Mouse (Mus musculus) mouse embryonic stem cell (cell line): ENCODE results near the gene Sult1a1.

Experiments
- in situ Hi-C, 2 experiments: fragments of 300-500 bp; cut with MboI; formaldehyde crosslinking; loops; 1 replicate in 1 of 2; 3 replicates in 1 of 2; pipeline ENCODE4 v1.14.3; 2019 to 2020; ENCODE audit warnings: low sequenced_read_pairs in 2 of 2, low pct_unique_long_range_greater_than_20kb in 1 of 2, mixed read lengths in 1 of 2; ENCODE audit not compliant: unreplicated experiment in 1 of 2

Gene Sult1a1

GRCm38 (mm10) chr7:126676207-126676606, at the start of gene Sult1a1:
TSS of gene Sult1a1 (minus strand) at chr7:126676432.
- in situ Hi-C loops: no loop called here

DNA sequence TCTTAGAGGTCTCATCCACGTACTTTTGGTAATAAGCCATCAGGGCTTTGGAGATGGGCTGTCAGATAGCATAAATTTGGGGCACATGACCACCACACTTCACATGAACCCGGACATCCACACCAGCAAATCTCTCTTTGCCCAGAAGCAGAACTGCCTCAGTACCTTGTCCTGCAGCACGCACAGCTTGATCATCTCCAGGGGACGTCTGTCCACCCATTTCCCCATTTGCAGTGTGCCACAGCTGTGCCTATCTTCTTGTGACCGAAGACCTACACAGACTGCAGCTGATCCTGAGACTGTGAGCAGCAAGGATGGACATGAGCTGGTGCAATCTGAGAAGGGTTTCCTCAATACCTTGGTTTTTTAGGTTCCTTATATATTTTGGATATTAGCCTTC, 49.4 kb upstream of the Sult1a1 start:
- in situ Hi-C loops: no loop called here

DNA sequence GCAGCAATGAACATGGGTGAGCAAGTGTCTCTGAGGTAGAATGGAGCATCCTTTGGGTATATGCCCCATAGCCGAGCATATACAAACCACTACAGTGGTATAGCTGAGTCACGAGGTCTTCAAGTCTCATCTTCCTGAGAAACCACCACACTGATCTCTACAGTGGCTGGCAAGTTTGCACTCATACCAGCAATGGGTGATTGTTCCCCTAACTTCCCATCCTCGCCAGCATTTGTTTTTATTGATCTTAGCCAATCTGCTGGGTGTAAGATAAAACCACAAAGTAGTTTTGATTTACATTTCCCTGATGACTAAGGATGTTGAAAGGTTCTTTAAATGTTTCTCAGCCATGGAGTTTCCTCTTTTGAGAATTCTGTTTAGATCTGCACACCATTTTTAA, 48.8 kb upstream of the Sult1a1 start:
- in situ Hi-C loops: no loop called here

- in situ Hi-C loops: no loop called here
These were observed 45.4 kb upstream of the Sult1a1 start for GRCm38 (mm10) chr7:126721635-126722034.

- in situ Hi-C loops: no loop called here
These were observed 42.6 kb upstream of the Sult1a1 start for GRCm38 (mm10) chr7:126718787-126719337.

DNA sequence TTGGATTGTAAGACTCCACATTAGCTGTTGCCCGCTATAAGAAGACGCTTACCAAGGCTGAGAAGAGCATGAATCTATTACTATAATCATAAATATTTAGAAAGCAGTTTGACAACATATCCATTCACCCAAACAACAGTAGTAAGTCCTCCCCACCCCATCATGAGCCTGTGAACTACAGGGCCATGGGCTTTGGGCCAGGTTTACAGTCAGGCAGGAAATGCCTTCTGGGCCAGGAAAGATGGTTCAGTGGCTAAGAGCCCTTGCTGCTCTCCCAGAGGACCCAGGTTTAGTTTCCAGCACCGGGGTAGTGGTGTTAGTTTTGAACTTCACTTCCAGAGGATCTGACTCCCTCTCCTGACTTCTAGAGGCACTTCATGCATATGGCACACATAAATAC, 41.3 kb upstream of the Sult1a1 start:
- in situ Hi-C loops: no loop called here

DNA sequence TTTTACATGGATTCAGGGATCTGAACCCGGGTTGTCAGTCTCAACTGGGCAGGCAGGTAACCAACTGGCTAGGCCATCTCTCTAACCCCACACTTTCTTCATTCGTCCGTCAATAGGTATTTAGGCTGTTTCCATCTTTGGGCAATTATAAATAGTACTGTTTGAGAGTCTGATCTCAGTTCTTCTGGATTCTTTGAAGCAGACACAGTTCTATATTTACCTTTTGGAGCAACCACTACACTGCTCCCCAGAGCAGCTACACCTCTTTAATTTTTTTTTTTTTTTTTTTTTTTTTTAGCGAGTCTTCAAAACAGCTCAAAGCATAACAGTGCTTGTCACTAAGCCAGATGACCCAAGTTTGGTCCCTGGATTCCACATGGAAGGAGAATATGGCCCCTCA, 39.4 kb upstream of the Sult1a1 start:
- in situ Hi-C loops: no loop called here

DNA sequence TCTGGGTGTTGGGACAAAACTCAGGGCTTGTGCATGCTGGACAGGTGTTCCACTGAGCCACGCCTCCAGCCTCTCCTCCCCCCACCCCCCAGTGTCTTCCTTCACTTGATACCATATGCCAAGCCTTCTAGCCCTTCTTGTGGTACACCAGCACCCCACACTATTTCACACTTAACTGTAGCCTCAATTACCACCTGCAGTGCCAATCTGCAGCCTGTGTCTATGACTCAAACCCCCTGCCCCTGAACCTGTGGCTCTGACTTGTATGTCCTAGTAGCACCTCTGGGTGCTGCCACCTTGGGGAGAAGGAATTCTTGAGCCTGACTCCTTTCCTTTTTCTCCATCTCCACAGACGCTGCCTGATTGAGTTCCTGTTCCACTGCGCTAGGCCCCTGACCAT, 35.7 kb upstream of the Sult1a1 start:
- in situ Hi-C loops: no loop called here

GRCm38 (mm10) chr7:126710266-126710665, 34.0 kb upstream of the Sult1a1 start:
- in situ Hi-C loops: no loop called here

GRCm38 (mm10) chr7:126708175-126708952, 32.1 kb upstream of the Sult1a1 start:
- in situ Hi-C loops: no loop called here

GRCm38 (mm10) chr7:126707442-126708174, 31.4 kb upstream of the Sult1a1 start, which contains the start of gene Coro1a:
TSS of gene Coro1a (minus strand) at chr7:126707787.
- in situ Hi-C loops: no loop called here

- in situ Hi-C loops: no loop called here
These were observed 28.1 kb upstream of the Sult1a1 start for GRCm38 (mm10) chr7:126704121-126704980.

- in situ Hi-C loops: no loop called here
These were observed 27.5 kb upstream of the Sult1a1 start for GRCm38 (mm10) chr7:126703757-126704077.

DNA sequence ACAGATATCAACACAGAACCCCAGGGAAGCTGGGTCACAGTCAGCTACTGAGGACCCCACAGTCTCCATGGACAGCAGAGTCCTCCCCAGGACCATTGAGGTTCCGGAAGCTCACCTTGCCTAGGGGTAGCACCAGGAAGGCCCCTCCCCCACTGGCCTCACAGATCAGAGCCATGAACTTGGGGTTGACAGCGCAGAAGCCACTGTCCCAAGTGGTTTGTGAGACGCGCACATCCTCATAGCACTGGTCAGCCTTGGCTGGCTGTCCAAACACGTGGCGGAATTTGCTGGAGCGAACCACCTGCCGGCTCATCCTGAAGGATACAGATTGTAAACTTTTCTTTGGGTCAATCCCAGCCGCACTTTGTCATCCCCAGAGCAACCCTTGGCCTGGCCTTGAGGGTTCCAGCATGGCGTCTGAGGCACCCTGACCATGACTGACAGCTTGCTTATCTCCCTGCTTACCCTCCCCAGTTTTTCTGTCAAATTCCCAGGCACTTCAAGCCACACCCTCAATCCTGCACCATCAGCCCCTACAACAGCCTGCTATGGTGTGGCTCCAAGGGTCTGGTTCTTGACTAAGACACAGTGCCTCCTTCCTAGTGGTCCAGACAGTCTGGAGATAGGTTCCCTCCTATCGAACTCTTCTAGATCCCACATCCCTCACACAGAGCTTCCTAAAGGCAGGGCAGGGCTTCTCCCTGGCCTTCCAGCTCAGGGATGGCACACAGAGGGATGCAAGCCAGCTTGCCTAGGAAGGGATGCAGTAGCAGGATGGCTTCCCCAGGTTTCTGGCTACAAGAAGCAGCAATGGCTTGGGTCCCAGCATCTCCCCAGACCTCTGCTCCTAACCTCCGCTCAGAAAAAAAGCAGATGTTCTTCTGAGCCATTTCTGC, 26.9 kb upstream of the Sult1a1 start:
- in situ Hi-C loops: no loop called here

DNA sequence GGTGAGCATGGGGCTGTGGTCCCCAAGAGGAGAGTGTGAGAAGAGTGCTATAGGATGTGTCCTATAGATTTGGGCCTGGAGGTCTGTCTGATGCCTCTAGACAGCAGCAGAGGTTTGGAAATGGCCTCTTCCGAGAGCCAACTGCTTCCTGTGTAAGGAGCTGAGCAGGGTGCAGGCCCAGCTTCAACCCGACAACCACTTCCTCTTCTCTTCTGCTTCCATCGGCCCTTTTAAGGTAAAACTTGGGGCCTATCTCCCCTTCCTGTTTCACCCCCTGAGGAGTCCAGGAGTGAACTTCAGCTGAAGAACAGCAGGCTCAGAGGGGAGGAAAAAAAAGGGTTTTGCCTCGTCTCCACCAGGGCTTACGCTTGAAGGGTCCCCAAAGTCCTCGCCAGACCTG, 26.1 kb upstream of the Sult1a1 start:
- in situ Hi-C loops: no loop called here

- in situ Hi-C loops: no loop called here
These were observed 25.5 kb upstream of the Sult1a1 start for GRCm38 (mm10) chr7:126701559-126702357.

GRCm38 (mm10) chr7:126701070-126701469, 24.8 kb upstream of the Sult1a1 start:
- in situ Hi-C loops: no loop called here
